Mouse (Mus musculus): ENCODE data around the gene Pfn5. TPM values are rescaled to one million over a fixed set of nuclear protein-coding genes. Genes with fewer than 3 reads are reported as not detected.
"Not testable (repeated sequence)": the region's sequence is repeated elsewhere in the genome, so short reads cannot be mapped to it uniquely, and the experiment has no call there.

Gene Pfn5
- not detected for total RNA-seq (2021)
- long read RNA-seq, experiment 1 = 0 reads
- long read RNA-seq, experiment 2 = 0 reads

GRCm38 (mm10) chrX:95557887-95558286 lies at the start of gene Pfn5, which contains the start of gene Asb12:
Gene Pfn5 (plus strand): TSS chrX:95558104.
Gene Asb12 (minus strand): TSS chrX:95557987.
- intact Hi-C loops (cut with DNase I; ENCODE audit: low total_unique reads) = no loop called here
- DNase-seq = no peak

GRCm38 (mm10) chrX:95523883-95524282 lies 34.0 kb upstream of the Pfn5 start:
- no peak for DNase-seq
- intact Hi-C loops (cut with DNase I; ENCODE audit: low total_unique reads) = no loop called here

GRCm38 (mm10) chrX:95525166-95525565 lies 32.7 kb upstream of the Pfn5 start:
- intact Hi-C loops (cut with DNase I; ENCODE audit: low total_unique reads) = no loop called here
- DNase-seq = no peak

GRCm38 (mm10) chrX:95535493-95535892 lies 22.4 kb upstream of the Pfn5 start:
- DNase-seq; intact Hi-C loops (cut with DNase I; ENCODE audit: low total_unique reads): not testable (repeated sequence)

GRCm38 (mm10) chrX:95554321-95554720 lies 3.6 kb upstream of the Pfn5 start:
- no peak for DNase-seq
- intact Hi-C loops (cut with DNase I; ENCODE audit: low total_unique reads) = no loop called here

- no peak for DNase-seq
- intact Hi-C loops (cut with DNase I; ENCODE audit: low total_unique reads) = no loop called here
Observed at GRCm38 (mm10) chrX:95600609-95601008, 42.7 kb downstream of the Pfn5 start.

Other genes with a start within 250 kb of the Pfn5 start
- gene Amer1, start 113.2 kb upstream of the Pfn5 start, total RNA-seq (2021) = 1 to 10 TPM; 6.0 to 7.5 TPM
- 10 to 100 TPM; 52.6 to 60.5 TPM for gene Asb12, start 117 bp upstream of the Pfn5 start, total RNA-seq (2021)
- 1 to 10 TPM; 1.5 to 1.6 TPM for gene Zc4h2, start 100.4 kb downstream of the Pfn5 start, total RNA-seq (2021)
- 1 to 10 TPM in 1 of 2 experiments, under 1 TPM in 1; 0.91 to 1.1 TPM for gene Zc3h12b, start 153.6 kb downstream of the Pfn5 start, total RNA-seq (2021)